ENCODE assay signal across 14 mouse cellular contexts in genomic region chr3:148854306-148854910, GRCm38 (mm10).
A peak's percentile ranks its signal among the peaks of the same experiment; 100 is the strongest.
DNase-seq lines count a peak whose midpoint lies in the region; ATAC-seq and TF ChIP-seq lines count a peak whose summit lies in the region.
"Had no signal": no experiment of that assay in that cellular context is flagged by ENCODE, and none has a peak within 500 bp of the region (broad histone marks: within the 10 kb centered on the region; RNA-seq: fewer than 3 reads in every experiment).

No protein-coding gene starts in this region.

- H3K4me2 ChIP-seq in stomach, embryonic 14.5 days (replicated peaks; ENCODE audit: low read depth, low read length): 0 out of 2 replicates have a peak overlapping the region, but pooled peaks have one; percentile 14
- H3K4me2 ChIP-seq in stomach, postnatal 0 days (replicated peaks; ENCODE audit: low read depth): no peak overlapping the region
- peak overlapping the region; percentile 30 for H3K4me2 ChIP-seq in forebrain, postnatal 0 days (ENCODE audit: low read depth)
- peak overlapping the region; percentile 53 for H3K4me2 ChIP-seq in midbrain, embryonic 13.5 days (replicated peaks)
- H3K4me2 ChIP-seq: liver, embryonic 13.5 days had no signal

- intact Hi-C loops in left cerebral cortex, postnatal 4 days (cut with DNase I): no loop called here

- H3K4me1 ChIP-seq in stomach, embryonic 14.5 days (ENCODE audit: control insufficient read depth, insufficient read depth, low read length): peaks cover 12% of the 10 kb centered on the region
- H3K4me1 ChIP-seq in stomach, postnatal 0 days (replicated peaks; ENCODE audit: control insufficient read depth, insufficient read depth): no peaks in the 10 kb centered on the region
- no peaks in the 10 kb centered on the region; the same call in 1 of the 2 replicates for H3K4me1 ChIP-seq in forebrain, postnatal 0 days (ENCODE audit: insufficient read depth)
- peaks cover 26% of the 10 kb centered on the region for H3K4me1 ChIP-seq in midbrain, embryonic 13.5 days (replicated peaks)
- H3K4me1 ChIP-seq: liver, embryonic 13.5 days had no signal

- no peak for ATAC-seq in stomach, embryonic 14.5 days (ENCODE audit: insufficient number of reproducible peaks, insufficient read depth, low FRiP score, low read depth)
- ATAC-seq in stomach, postnatal 0 days (ENCODE audit: low FRiP score, low TSS enrichment): no peak
- no peak for ATAC-seq in forebrain, postnatal 0 days
- ATAC-seq in midbrain, embryonic 13.5 days: peak; percentile 61

- no peaks in the 10 kb centered on the region for H3K27me3 ChIP-seq in stomach, embryonic 14.5 days (ENCODE audit: control insufficient read depth, insufficient read depth, low read length)
- no peaks in the 10 kb centered on the region for H3K27me3 ChIP-seq in stomach, postnatal 0 days (ENCODE audit: control insufficient read depth, insufficient read depth, low read length)
- no peaks in the 10 kb centered on the region for H3K27me3 ChIP-seq in forebrain, postnatal 0 days (ENCODE audit: insufficient read depth, low read length)
- H3K27me3 ChIP-seq in midbrain, embryonic 13.5 days: no peaks in the 10 kb centered on the region
- H3K27me3 ChIP-seq: liver, embryonic 13.5 days had no signal

- H3K9me3 ChIP-seq in stomach, embryonic 14.5 days (ENCODE audit: control insufficient read depth, low read depth, low read length): no peaks in the 10 kb centered on the region
- H3K9me3 ChIP-seq in stomach, postnatal 0 days (ENCODE audit: control insufficient read depth, low read length): no peaks in the 10 kb centered on the region
- H3K9me3 ChIP-seq in forebrain, postnatal 0 days (ENCODE audit: low read length): no peaks in the 10 kb centered on the region
- H3K9me3 ChIP-seq in midbrain, embryonic 13.5 days: no peaks in the 10 kb centered on the region
- H3K9me3 ChIP-seq: liver, embryonic 13.5 days had no signal

- no peak overlapping the region for H3K4me3 ChIP-seq in stomach, embryonic 14.5 days (ENCODE audit: low read depth, low read length)
- no peak overlapping the region for H3K4me3 ChIP-seq in stomach, postnatal 0 days (ENCODE audit: low read depth, low read length)
- no peak overlapping the region for H3K4me3 ChIP-seq in forebrain, postnatal 0 days (ENCODE audit: low read depth, low read length)
- peak overlapping the region; percentile 24 for H3K4me3 ChIP-seq in midbrain, embryonic 13.5 days (replicated peaks)
- H3K4me3 ChIP-seq: liver, embryonic 13.5 days had no signal

- 21% methylated on average over 12 of the region's 12 CpGs for WGBS in stomach, embryonic 14.5 days
- WGBS in stomach, postnatal 0 days: 32% methylated on average over 12 of the region's 12 CpGs
- 15% methylated on average over 12 of the region's 12 CpGs for whole genome bisulfite sequencing in forebrain, postnatal 0 days
- 5% methylated on average over 12 of the region's 12 CpGs for WGBS in midbrain, embryonic 13.5 days

- TF ChIP-seq EP300 in stomach, postnatal 0 days (optimal IDR thresholded peaks at IDR 0.05): no peak

- H3K9ac ChIP-seq in stomach, embryonic 14.5 days (replicated peaks; ENCODE audit: low read depth, low read length): no peak overlapping the region
- H3K9ac ChIP-seq in stomach, postnatal 0 days (ENCODE audit: low read length): no peak overlapping the region
- H3K9ac ChIP-seq in forebrain, postnatal 0 days: no peak overlapping the region
- peak overlapping the region; percentile 46 for H3K9ac ChIP-seq in midbrain, embryonic 13.5 days (replicated peaks)
- H3K9ac ChIP-seq: liver, embryonic 13.5 days had no signal

- no peak for DNase-seq in stomach, postnatal 0 days (ENCODE audit: low spot score)
- DNase-seq in forebrain, postnatal 0 days: no peak
- DNase-seq in left cerebral cortex, postnatal 4 days: no peak
- DNase-seq in lung, adult 18-20 months: no peak
- no peak for DNase-seq in layer of hippocampus, adult 8-10 months (ENCODE audit: low spot score in 2 of 2)
- no peak for DNase-seq in cerebellum, postnatal 36 days
- DNase-seq: adrenal gland, postnatal 10 days; cerebellum, adult 11 months; gastrocnemius, postnatal 10 days; heart, postnatal 36 days; kidney, postnatal 14 days; liver, embryonic 13.5 days had no signal

- peaks cover 36% of the 10 kb centered on the region for H3K36me3 ChIP-seq in stomach, embryonic 14.5 days (ENCODE audit: control insufficient read depth, insufficient read depth, low read length)
- H3K36me3 ChIP-seq in stomach, postnatal 0 days (ENCODE audit: control insufficient read depth, insufficient read depth, low read length): peaks cover 10% of the 10 kb centered on the region; the same call in 1 of the 2 replicates
- H3K36me3 ChIP-seq in forebrain, postnatal 0 days (ENCODE audit: insufficient read depth): peaks cover 25% of the 10 kb centered on the region
- peaks cover 30% of the 10 kb centered on the region for H3K36me3 ChIP-seq in midbrain, embryonic 13.5 days

- no peak for TF ChIP-seq CTCF in stomach, postnatal 0 days (IDR thresholded peaks at IDR 0.05; ENCODE audit: low read depth)
- no peak for TF ChIP-seq CTCF in forebrain, postnatal 0 days (IDR thresholded peaks at IDR 0.05; ENCODE audit: low read depth)

- no peak overlapping the region for H3K27ac ChIP-seq in stomach, embryonic 14.5 days (ENCODE audit: low read length)
- H3K27ac ChIP-seq in stomach, postnatal 0 days (replicated peaks): no peak overlapping the region
- no peak overlapping the region for H3K27ac ChIP-seq in forebrain, postnatal 0 days (ENCODE audit: low read depth, low read length)
- H3K27ac ChIP-seq in midbrain, embryonic 13.5 days: peak overlapping the region; percentile 39; the same call in 1 of the 2 replicates
- H3K27ac ChIP-seq: liver, embryonic 13.5 days had no signal
